16 mouse cellular contexts compared by ENCODE assay signal in genomic region chr2:166329556-166330340, GRCm38 (mm10).
A peak's percentile ranks its signal among the peaks of the same experiment; 100 is the strongest.
DNase-seq lines count a peak whose midpoint lies in the region; ATAC-seq lines count a peak whose summit lies in the region.
"Had no signal": no experiment of that assay in that cellular context is flagged by ENCODE, and none has a peak within 500 bp of the region (broad histone marks: within the 10 kb centered on the region; RNA-seq: fewer than 3 reads in every experiment).

No protein-coding gene starts in this region.

- H3K36me3 ChIP-seq in hindbrain, embryonic 11.5 days (ENCODE audit: control insufficient read depth, insufficient read depth, low read length): no peaks in the 10 kb centered on the region
- no peaks in the 10 kb centered on the region for H3K36me3 ChIP-seq in hindbrain, embryonic 14.5 days (replicated peaks; ENCODE audit: control insufficient read depth, insufficient read depth)
- H3K36me3 ChIP-seq in limb, embryonic 12.5 days: no peaks in the 10 kb centered on the region
- H3K36me3 ChIP-seq in intestine, embryonic 16.5 days (ENCODE audit: control insufficient read depth, insufficient read depth, low read length): no peaks in the 10 kb centered on the region
- H3K36me3 ChIP-seq: embryonic facial prominence, embryonic 15.5 days; midbrain, embryonic 12.5 days had no signal

- peaks cover 7% of the 10 kb centered on the region for H3K4me1 ChIP-seq in hindbrain, embryonic 11.5 days (replicated peaks; ENCODE audit: control insufficient read depth, insufficient read depth, low read length)
- peaks cover 6% of the 10 kb centered on the region for H3K4me1 ChIP-seq in hindbrain, embryonic 14.5 days (replicated peaks; ENCODE audit: control insufficient read depth, insufficient read depth, low read length)
- H3K4me1 ChIP-seq in limb, embryonic 12.5 days (replicated peaks): peaks cover 62% of the 10 kb centered on the region
- peaks cover 32% of the 10 kb centered on the region for H3K4me1 ChIP-seq in intestine, embryonic 16.5 days (ENCODE audit: control insufficient read depth, insufficient read depth, low read length)

- intact Hi-C loops in left cerebral cortex, postnatal 4 days (cut with DNase I): loop anchor here (10.0 kb wide), 1 partner anchor 175 kb away; the partner anchor contains the start of gene Sulf2

- DNase-seq in hindbrain, embryonic 11.5 days (ENCODE audit: low spot score): peak; percentile 27
- no peak for DNase-seq in hindbrain, embryonic 14.5 days (ENCODE audit: low spot score)
- DNase-seq in ovary, adult 18-20 months (ENCODE audit: low spot score): peak; percentile 36
- DNase-seq in ovary, postnatal 10 days (ENCODE audit: low spot score): no peak
- DNase-seq in adrenal gland, adult 8-10 months: peak; percentile 82
- DNase-seq in left cerebral cortex, postnatal 4 days: no peak
- DNase-seq: cerebellum, adult 11-12 months; cerebellum, postnatal 36 days; right cerebral cortex, adult 18-20 months; thymus, postnatal 14 days had no signal

- ATAC-seq in hindbrain, embryonic 11.5 days (ENCODE audit: low FRiP score): no peak; the same call in 1 of the 2 replicates
- no peak for ATAC-seq in hindbrain, embryonic 14.5 days (ENCODE audit: low FRiP score)
- no peak for ATAC-seq in limb, embryonic 12.5 days (ENCODE audit: insufficient number of reproducible peaks, insufficient read depth, low FRiP score, low TSS enrichment, low read depth)
- ATAC-seq in intestine, embryonic 16.5 days: no peak
- ATAC-seq: forebrain, embryonic 13.5 days had no signal

- 65% methylated on average over 14 of the region's 14 CpGs for WGBS in hindbrain, embryonic 11.5 days
- 63% methylated on average over 14 of the region's 14 CpGs for WGBS in hindbrain, embryonic 14.5 days
- WGBS in limb, embryonic 12.5 days: 63% methylated on average over 14 of the region's 14 CpGs
- 75% methylated on average over 14 of the region's 14 CpGs for WGBS in intestine, embryonic 16.5 days

- H3K27me3 ChIP-seq in hindbrain, embryonic 11.5 days (ENCODE audit: control insufficient read depth, insufficient read depth, low read length): no peaks in the 10 kb centered on the region
- H3K27me3 ChIP-seq in hindbrain, embryonic 14.5 days (ENCODE audit: control insufficient read depth, insufficient read depth, low read length): no peaks in the 10 kb centered on the region
- no peaks in the 10 kb centered on the region for H3K27me3 ChIP-seq in limb, embryonic 12.5 days
- H3K27me3 ChIP-seq in intestine, embryonic 16.5 days (replicated peaks; ENCODE audit: control insufficient read depth, insufficient read depth, low read length): no peaks in the 10 kb centered on the region
- H3K27me3 ChIP-seq: embryonic facial prominence, embryonic 15.5 days had no signal

- no peak overlapping the region for H3K9ac ChIP-seq in hindbrain, embryonic 11.5 days (ENCODE audit: low read depth, low read length)
- no peak overlapping the region for H3K9ac ChIP-seq in hindbrain, embryonic 14.5 days
- no peak overlapping the region for H3K9ac ChIP-seq in limb, embryonic 12.5 days (replicated peaks)
- no peak overlapping the region for H3K9ac ChIP-seq in intestine, embryonic 16.5 days (ENCODE audit: low read depth, low read length)
- H3K9ac ChIP-seq: embryonic facial prominence, embryonic 15.5 days; forebrain, embryonic 13.5 days; midbrain, embryonic 12.5 days had no signal

- no peak overlapping the region for H3K4me3 ChIP-seq in hindbrain, embryonic 11.5 days (ENCODE audit: low read depth, low read length)
- no peak overlapping the region for H3K4me3 ChIP-seq in hindbrain, embryonic 14.5 days (replicated peaks; ENCODE audit: low read length)
- H3K4me3 ChIP-seq in limb, embryonic 12.5 days (replicated peaks): no peak overlapping the region
- H3K4me3 ChIP-seq in intestine, embryonic 16.5 days (ENCODE audit: low read length): no peak overlapping the region
- H3K4me3 ChIP-seq: embryonic facial prominence, embryonic 15.5 days; forebrain, embryonic 13.5 days; midbrain, embryonic 12.5 days; myocyte had no signal

- H3K4me2 ChIP-seq in hindbrain, embryonic 11.5 days (replicated peaks; ENCODE audit: low read depth, low read length): no peak overlapping the region
- H3K4me2 ChIP-seq in hindbrain, embryonic 14.5 days (replicated peaks): no peak overlapping the region
- no peak overlapping the region for H3K4me2 ChIP-seq in limb, embryonic 12.5 days
- H3K4me2 ChIP-seq in intestine, embryonic 16.5 days (ENCODE audit: low read depth, low read length): no peak overlapping the region
- H3K4me2 ChIP-seq: embryonic facial prominence, embryonic 15.5 days; forebrain, embryonic 13.5 days; midbrain, embryonic 12.5 days had no signal

- H3K9me3 ChIP-seq in hindbrain, embryonic 11.5 days (ENCODE audit: control insufficient read depth, low read length): no peaks in the 10 kb centered on the region
- no peaks in the 10 kb centered on the region for H3K9me3 ChIP-seq in hindbrain, embryonic 14.5 days (ENCODE audit: control insufficient read depth, low read length)
- no peaks in the 10 kb centered on the region for H3K9me3 ChIP-seq in limb, embryonic 12.5 days
- H3K9me3 ChIP-seq in intestine, embryonic 16.5 days (ENCODE audit: control insufficient read depth, low read length): no peaks in the 10 kb centered on the region
- H3K9me3 ChIP-seq: embryonic facial prominence, embryonic 15.5 days; forebrain, embryonic 13.5 days; midbrain, embryonic 12.5 days had no signal

- H3K27ac ChIP-seq in hindbrain, embryonic 11.5 days (ENCODE audit: low read depth, low read length): peak overlapping the region; percentile 48; the same call in 1 of the 2 replicates
- H3K27ac ChIP-seq in hindbrain, embryonic 14.5 days: no peak overlapping the region
- 0 out of 2 replicates have a peak overlapping the region, but pooled peaks have one; percentile 12 for H3K27ac ChIP-seq in limb, embryonic 12.5 days
- H3K27ac ChIP-seq in intestine, embryonic 16.5 days (ENCODE audit: low read length): no peak overlapping the region
- H3K27ac ChIP-seq: embryonic facial prominence, embryonic 15.5 days; forebrain, embryonic 13.5 days; midbrain, embryonic 12.5 days had no signal

Comparison
In these comparisons a context has a peak if more than half of its experiments do, and no peak if none do; other contexts are left out.
1. DNase-seq: peak in hindbrain, embryonic 11.5 days (single experiment), ovary, adult 18-20 months (single experiment) and adrenal gland, adult 8-10 months (single experiment); none in hindbrain, embryonic 14.5 days (single experiment), ovary, postnatal 10 days (single experiment) and left cerebral cortex, postnatal 4 days (single experiment).
2. H3K27ac ChIP-seq: peak in hindbrain, embryonic 11.5 days (single experiment) and limb, embryonic 12.5 days (single experiment); none in hindbrain, embryonic 14.5 days (single experiment) and intestine, embryonic 16.5 days (single experiment).